Mouse (Mus musculus) adrenal gland, postnatal 25 days (tissue): ENCODE data around the gene Grk6. TPM values are rescaled to one million over a fixed set of nuclear protein-coding genes. Genes with fewer than 3 reads are reported as not detected.

Experiments used
- microRNA-seq, 2 experiments: library from miRNA; unstranded; fragments of <30 nt; microRNA quantifications; one replicate each; pipeline ENCODE4 v1.2.0; 2021
- total RNA-seq: library from RNA; stranded (reverse); gene quantifications from 2 replicates; pipeline ENCODE4 v1.2.3, GENCODE M21; 2021

Gene Grk6
- total RNA-seq, 1 experiment from 2014 or later = 62.1 TPM

Small RNAs within 50 kb of the gene (microRNA-seq; reads per million reads assigned to microRNA genes)
- 0.69 to 1.8 reads per million in 2 experiments for gene Mir6943
- 1.0 to 3.2 reads per million in 2 experiments for gene Mir6944
- gene Mir6945 = 0 to 0.69 reads per million in 2 experiments

Other genes starting within 250 kb of the Grk6 start
- gene Nsd1, start 235.3 kb upstream of the Grk6 start, total RNA-seq = 121 and 142 TPM in 2 replicates
- gene Prelid1, start 124.6 kb upstream of the Grk6 start, total RNA-seq = 153 and 156 TPM in 2 replicates
- 58.0 and 87.0 TPM in 2 replicates for gene Rab24, start 123.1 kb upstream of the Grk6 start, total RNA-seq
- 5.0 and 8.3 TPM in 2 replicates for gene Mxd3, start 115.2 kb upstream of the Grk6 start, total RNA-seq
- 107 and 109 TPM in 2 replicates for gene Lman2, start 82.3 kb upstream of the Grk6 start, total RNA-seq
- gene Rgs14, start 75.3 kb upstream of the Grk6 start, total RNA-seq = 0.70 and 0.86 TPM in 2 replicates
- gene Slc34a1, start 46.9 kb upstream of the Grk6 start, total RNA-seq = not detected in 2 replicates
- not detected in 2 replicates for gene Pfn3, start 29.8 kb upstream of the Grk6 start, total RNA-seq
- gene F12, start 18.3 kb upstream of the Grk6 start, total RNA-seq = 0.15 and 3.3 TPM in 2 replicates
- gene Prr7, start 19.2 kb downstream of the Grk6 start, total RNA-seq = 3.8 and 3.9 TPM in 2 replicates
- gene Dbn1, start 43.0 kb downstream of the Grk6 start, total RNA-seq = 14.6 and 19.1 TPM in 2 replicates
- gene Pdlim7, start 68.6 kb downstream of the Grk6 start, total RNA-seq = 17.6 and 18.7 TPM in 2 replicates
- 3.4 and 4.4 TPM in 2 replicates for gene Dok3, start 84.2 kb downstream of the Grk6 start, total RNA-seq
- 52.6 and 57.3 TPM in 2 replicates for gene Ddx41, start 91.6 kb downstream of the Grk6 start, total RNA-seq
- gene Fam193b, start 126.0 kb downstream of the Grk6 start, total RNA-seq = 75.2 and 75.3 TPM in 2 replicates
- 144 and 170 TPM in 2 replicates for gene Tmed9, start 128.7 kb downstream of the Grk6 start, total RNA-seq
- gene B4galt7, start 154.8 kb downstream of the Grk6 start, total RNA-seq = 16.4 and 19.7 TPM in 2 replicates
- 37.4 and 37.7 TPM in 2 replicates for gene Caml, start 177.9 kb downstream of the Grk6 start, total RNA-seq
- 39.2 and 48.2 TPM in 2 replicates for gene Ddx46, start 190.0 kb downstream of the Grk6 start, total RNA-seq
- gene B230219D22Rik, start 248.1 kb downstream of the Grk6 start, total RNA-seq = 59.9 and 65.1 TPM in 2 replicates